Mouse (Mus musculus) kidney, adult 2 months (tissue): ENCODE results near the gene Rnf20.
"Not testable (repeated sequence)": the region's sequence is repeated elsewhere in the genome, so short reads cannot be mapped to it uniquely, and the experiment has no call there.

ENCODE experiments used
- CTCF ChIP-seq: fragments of 200-500 bp; conservative IDR thresholded peaks from 2 replicates; pipeline ENCODE4 v1.5.1; 2011; ENCODE audit warnings: low read depth, mild to moderate bottlenecking, control low read depth, low read length, moderate library complexity, mixed read lengths; ENCODE audit not compliant: insufficient read depth, insufficient read length
- POLR2A ChIP-seq: fragments of 200-500 bp; IDR thresholded peaks from one replicate; pipeline ENCODE4 v1.6.1; 2011; ENCODE audit warnings: low read depth, low read length, control low read depth

- TF ChIP-seq CTCF, POLR2A: not testable (repeated sequence)
These were observed 6.8 kb upstream of the Rnf20 start for GRCm38 (mm10) chr4:49624969-49625368.
